Mouse (Mus musculus): ENCODE results near the gene B3gnt2.

Gene B3gnt2

DNA sequence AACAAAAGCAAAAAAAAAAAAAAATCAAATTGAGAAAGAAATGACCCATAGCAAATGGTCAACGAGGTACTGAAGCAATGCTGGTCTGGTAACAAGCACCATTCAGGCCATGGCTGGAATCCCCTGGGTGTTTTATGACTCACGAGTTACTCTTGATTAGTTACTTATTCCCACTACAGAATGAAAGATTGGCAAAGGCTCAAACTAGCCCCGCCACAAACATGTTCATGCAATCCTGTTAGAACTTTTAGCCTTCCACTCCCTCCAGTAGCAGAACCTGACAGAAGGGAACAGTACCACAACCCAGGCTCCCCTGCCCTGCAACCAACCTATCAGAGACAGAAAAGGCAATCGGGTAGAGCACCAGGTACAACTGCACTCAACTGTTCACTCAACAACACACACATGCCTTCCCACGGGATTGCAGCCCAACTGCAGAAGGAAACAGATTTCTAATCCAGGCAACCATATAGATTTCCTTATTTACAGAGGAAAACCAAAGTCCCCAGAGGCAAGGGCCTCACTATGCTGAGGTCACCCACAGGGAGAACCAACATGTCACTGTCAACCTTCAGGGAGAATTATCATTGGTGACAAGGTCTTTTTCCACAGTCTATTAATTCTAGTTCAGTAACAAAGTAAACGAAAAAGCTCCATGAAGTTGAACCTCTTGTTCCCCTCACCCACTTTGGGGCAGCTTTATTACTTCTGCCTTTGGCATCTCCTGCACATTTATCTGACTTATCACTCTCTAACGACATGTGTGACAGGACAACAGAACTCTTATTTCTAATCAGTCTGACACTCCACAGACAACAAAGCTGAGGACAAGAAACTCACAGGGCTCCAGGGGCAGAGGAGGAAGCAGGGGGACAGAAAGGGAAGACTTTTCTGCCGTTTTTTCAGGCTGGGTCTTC, 12.8 kb downstream of the B3gnt2 start:
- DNase-seq (ENCODE audit: low read depth, low spot score) = no peak

DNA sequence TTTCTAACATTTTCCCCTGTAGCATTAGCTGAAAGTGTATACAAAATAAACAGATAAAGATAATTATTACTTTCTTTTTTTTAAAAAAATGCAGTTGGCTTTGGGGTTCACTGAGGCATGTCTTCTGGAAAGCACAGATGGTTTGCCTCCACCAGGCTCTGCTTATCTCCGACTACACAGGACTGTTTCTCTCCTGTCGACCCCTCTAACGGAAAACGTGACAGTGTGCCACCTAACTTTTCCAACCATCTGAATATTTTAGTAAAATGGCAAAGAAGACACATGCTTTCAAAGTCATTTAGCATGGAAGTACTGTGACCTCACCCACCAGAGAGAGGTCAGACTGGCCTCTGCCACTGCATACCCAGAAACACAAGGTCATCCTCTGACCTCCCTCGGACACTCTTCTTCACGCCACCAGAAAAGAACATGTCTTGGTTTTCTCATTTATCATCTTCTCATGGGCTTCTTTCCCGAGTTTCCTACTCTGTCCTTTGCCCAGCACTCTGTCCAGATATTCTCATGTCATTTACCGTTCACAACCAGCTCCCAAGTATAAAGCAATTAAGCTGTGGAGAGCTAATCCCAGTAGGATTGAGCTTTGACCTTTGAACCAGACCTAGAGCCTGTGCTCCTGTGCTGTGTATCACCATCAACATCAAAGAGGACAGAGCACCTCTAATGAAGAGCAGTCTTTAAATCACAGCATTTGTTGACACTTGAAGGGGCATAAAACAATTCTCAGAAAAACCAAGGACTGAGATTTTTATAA, 13.6 kb downstream of the B3gnt2 start:
- no peak for DNase-seq (ENCODE audit: low read depth, low spot score)

DNA sequence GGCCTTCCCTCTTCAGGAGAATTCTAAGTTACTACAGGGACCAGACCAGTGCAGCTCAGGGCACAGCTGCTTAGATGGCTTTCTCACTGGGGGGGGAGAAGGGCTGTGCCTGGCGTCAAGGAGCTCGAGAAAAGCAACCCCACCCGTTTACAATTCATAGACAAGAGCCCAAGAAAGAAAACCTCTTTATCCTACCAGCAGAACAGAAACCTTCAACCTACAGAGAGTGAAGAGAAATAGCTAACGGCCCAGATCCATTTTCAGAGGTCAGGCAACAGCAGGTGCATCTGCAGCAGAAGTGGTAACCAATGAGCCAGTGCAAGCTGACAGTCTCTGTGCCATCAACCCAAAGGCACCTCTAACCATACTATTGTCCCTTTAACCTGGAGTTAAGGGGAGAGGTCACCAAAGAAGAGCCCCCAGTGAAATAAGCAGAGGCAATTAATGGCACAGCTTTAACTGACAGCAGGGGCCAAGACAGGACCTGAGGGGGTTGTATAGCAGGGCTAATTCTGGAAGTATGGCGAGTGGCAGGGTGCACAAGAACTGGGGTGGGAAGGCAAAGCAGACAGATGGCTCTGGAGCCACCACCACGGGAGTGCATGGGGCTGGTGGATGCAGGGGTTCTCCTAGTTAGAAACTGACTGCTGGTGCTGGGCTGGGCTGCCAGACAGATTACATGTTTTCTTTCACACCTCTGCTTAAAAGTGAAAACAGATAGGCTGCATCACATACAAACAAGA, 14.5 kb downstream of the B3gnt2 start:
- no peak for DNase-seq (ENCODE audit: low read depth, low spot score)

DNA sequence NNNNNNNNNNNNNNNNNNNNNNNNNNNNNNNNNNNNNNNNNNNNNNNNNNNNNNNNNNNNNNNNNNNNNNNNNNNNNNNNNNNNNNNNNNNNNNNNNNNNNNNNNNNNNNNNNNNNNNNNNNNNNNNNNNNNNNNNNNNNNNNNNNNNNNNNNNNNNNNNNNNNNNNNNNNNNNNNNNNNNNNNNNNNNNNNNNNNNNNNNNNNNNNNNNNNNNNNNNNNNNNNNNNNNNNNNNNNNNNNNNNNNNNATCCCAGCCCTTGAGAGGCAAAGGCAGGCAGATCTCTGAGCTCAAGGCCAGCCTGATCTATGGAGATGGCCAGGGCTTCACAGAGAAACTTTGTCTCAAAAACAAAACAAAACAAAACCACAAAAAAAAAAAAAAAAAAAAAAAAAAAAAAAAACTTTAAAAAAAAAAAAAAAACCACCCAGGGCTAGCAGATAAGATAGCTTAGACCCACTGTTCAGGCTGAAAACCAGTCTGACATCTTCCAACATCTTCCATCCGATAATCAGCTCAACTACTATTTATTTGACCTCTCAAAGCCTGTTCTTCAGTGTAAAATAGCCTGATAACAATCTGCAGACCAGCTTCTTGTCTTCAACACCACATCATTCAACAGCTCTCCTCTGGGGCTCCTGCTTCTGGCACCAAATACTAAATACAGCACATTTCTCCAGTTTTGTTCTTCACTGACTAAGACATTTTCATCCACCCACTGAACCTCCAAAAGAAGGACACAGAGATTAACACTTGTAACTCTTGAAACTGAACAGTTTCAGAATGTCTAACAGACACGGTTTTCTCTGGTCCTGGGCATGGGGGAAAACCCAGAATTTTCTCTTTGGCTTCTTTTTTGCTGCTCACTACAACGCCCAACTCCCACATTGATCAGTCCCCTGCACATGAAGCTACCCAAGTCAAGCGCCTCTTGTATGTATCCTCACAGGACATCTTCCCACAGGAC, 15.7 kb downstream of the B3gnt2 start:
- DNase-seq (ENCODE audit: low read depth, low spot score) = peak; percentile 60

DNA sequence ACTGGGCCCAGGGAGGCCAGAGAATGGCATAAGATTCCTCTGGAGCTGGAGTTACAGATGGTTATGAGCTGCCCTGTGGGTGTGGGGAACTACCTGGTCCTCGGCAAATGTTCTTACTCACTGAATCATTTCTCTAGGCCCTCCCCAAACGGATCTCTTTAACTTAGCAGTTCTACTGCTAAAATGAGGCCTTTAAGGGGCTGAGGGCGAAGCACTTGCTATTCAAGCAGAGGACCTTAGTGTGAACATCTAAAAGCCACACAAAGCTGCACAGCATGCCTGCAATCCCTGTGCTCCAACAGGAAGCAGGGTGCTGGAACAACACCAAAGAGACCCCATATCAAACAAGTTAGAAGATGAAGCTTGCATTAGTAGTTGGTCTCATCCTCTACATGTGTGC, 21.3 kb downstream of the B3gnt2 start:
- DNase-seq (ENCODE audit: low read depth, low spot score) = no peak

DNA sequence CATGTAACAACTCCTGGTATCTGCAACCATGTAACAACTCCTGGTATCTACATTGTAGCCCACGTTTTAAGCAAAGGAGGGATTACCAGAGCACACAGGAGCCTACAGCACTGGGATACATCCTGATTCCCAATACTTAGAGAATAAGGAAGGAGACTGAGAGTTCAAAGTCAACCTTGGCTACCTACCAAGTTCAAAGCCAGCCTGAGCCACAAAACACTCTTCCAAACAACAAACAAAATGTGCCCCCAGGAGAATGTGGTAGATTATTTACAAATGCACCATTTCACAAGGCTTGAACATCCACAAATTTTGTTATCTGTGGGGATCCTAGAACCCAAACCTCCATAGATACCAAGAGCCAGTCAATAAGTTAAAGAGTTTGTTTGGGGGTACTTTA, 22.4 kb downstream of the B3gnt2 start:
- DNase-seq (ENCODE audit: low read depth, low spot score) = no peak

DNA sequence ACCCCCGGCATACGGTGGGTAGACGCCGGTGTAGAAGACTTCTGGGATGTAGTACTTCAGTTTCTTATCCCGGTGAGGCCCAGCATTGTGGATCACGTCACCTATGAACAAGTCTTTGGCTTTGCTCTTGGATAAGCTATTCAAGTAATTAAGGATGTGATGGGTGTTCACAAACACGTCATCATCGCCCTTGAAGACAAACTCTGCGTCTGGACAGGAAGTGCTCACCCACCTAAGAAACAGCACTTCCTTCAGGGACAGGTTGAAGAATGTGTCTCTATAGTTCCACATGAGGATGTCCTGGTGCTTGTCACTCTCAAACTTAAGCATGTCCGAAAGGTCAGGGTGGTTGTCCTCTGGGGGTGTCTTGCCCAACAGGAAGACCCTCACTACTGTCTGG, 24.5 kb downstream of the B3gnt2 start:
- DNase-seq (ENCODE audit: low read depth, low spot score) = no peak

DNA sequence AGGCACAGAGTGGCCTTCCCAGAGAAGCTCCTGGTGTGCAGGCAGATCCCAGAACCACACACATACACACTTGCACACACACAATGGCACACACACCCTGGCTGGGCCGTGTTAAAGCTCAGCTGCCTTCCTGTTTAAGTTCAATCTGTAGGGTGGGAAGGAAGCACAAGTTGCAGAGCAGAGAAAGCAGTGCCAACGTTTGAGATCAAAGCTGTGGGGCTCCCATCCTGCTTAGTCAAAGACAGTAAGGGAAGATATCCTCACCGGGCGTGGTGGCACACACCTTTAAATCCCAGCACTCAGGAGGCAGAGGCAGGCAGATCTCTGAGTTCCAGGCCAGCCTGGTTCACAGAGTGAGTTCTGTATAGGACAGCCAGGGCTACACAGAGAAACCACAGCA, 28.2 kb downstream of the B3gnt2 start:
- no peak for DNase-seq (ENCODE audit: low read depth, low spot score)

DNA sequence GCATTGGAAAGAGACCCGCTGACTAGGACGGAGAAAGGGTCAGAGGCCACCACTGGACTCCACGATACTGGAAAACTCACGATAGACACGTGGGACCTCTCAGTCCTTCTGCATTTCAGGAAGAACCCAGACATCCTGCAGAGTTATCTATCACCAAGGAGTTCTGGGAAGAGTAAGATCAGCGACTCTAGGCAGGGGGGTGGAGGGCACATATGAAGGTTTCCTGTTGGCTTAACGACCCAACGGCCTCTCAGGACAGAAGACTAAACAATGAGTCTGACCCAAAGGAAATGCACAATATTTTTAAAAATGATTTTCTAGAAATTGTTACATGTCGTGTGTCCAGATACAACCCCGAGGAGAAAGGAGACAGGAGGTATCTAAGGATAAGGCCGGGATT, 28.8 kb downstream of the B3gnt2 start:
- DNase-seq (ENCODE audit: low read depth, low spot score) = no peak

DNA sequence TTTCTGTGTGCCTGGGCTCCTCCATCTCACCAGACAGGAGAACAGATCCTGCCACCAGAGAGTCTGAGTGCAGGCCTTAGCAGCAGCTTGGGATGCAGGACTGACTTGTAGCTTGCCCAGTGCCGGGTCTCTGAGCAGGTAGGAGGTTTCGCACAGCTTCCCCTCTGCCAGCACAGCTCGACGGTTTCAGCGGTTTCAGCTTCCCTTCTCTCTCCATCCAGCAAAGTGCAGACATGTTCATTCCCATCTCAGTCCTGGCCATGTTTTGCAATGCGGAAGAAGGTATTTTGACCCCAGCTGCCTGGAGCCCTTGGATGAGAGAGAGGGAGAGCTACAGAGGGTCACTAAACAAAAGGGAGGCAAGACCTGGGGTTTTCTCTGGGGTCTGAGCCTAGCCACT, 30.1 kb downstream of the B3gnt2 start:
- DNase-seq (ENCODE audit: low read depth, low spot score) = no peak

DNA sequence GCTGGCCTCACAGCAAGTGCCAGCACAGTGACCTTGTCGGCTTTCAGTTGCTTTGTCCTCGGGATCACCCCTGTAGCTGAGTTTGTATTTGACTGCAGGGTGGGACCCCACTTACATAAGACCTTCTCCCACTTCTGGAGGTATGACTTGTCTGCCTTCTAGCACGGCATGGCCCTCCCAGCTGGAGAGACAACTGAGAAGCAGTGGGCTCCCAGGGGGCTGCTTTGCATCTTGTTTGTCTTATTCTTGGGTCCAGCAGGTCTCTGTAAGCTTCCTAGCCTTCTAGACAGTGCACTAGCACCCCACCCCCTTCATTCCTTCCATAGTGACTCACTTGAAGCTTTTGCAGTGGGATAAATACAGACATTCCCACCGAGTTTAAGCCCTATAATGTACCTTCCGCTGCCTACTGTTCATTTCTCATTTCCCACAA, 30.6 kb downstream of the B3gnt2 start:
- no peak for DNase-seq (ENCODE audit: low read depth, low spot score)

DNA sequence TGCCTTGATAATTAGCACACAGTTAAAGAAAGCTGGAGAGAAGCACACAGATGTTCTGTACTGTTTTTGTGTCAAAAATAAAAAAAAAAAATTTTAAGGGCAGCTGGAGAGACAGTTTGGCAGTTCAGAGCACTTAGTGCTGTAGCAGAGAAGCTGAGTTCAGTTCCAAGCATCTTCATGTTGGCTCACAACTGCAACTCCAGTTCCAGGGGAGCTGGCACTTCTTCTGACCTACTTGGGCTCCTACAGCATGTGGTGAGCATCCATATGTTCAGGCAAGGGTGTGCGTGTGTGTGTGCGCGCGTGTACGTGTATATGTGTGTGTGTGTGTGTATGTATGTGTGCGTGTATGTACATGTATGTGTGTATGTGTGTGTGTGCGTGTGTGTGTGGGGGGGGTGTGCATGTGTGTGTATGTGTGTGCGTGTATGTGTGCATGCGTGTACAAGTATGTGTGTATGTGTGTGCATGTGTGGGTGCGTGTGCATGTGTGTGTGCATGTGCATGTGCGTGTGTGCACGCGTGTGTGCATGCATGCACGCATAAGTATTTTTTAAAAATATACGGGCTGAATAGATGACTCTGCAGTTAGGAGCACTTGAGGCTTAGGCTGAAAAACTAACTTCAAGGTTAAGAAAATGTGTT, 31.7 kb downstream of the B3gnt2 start:
- DNase-seq (ENCODE audit: low read depth, low spot score) = peak; percentile 47

DNA sequence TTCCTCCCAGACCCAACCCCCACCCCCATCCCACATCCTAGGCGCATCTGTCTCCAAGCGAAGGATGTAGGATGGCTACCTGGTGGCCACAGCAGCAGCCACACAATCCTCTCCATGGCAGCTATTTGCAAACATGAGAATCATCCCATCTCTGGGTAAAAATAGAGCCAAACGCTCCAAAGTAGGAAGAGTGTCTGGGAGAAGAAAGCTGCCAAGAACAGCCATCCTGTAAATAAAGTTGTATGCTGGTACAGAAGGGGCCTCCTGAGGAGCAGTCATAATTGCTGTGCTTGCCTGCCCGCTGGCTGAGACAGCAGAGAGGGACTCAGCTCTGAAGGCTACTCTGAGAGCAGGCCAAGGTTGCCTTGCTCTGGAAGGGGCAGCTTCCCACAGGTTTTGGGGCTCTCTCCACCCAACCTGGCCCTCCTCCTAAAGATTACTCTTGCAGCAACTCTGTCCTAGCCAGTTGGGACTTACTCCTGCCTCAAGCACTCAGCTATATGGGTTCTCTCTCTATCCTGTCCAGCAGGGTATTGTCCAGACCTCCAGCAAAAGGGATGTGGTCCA, 33.2 kb downstream of the B3gnt2 start:
- DNase-seq (ENCODE audit: low read depth, low spot score) = peak; percentile 55

DNA sequence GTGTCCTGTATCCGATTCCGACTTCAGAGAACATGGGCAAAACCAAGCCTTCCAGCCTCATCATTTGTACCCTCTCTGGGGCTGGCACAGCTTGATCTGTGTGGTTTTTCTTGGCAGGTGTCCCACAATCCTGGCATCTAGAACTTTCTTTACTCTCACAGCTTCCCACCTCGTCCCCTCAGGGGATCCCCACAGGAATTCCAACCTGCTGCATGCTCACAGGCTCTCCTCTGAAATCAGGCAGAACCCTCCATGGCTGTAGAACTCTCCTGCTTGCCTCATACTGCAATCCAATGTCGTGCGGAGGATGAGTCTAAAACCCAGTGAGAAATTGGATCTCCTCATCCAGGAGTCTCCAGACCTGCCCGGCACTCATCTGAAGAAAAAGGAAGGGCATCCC, 34.1 kb downstream of the B3gnt2 start:
- no peak for DNase-seq (ENCODE audit: low read depth, low spot score)

DNA sequence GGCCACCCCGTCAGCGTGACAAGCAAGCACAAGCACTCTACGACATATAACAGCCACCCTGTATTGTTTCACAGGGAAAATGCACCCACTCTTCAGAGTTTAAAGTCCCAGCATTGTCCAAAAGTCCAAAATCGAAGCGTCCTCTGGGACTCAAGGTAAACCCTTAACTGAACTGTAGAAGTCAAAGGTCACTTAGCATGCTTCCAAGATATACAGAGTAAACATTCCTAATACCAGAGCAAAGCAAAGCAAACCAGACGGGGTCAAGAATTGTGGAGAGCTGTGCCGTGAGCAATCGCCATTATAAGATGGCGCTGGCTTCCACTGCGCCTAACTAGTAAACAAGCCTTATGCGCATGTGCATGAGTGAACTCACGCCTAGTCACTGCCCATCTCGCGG, 34.7 kb downstream of the B3gnt2 start:
- no peak for DNase-seq (ENCODE audit: low read depth, low spot score)

DNA sequence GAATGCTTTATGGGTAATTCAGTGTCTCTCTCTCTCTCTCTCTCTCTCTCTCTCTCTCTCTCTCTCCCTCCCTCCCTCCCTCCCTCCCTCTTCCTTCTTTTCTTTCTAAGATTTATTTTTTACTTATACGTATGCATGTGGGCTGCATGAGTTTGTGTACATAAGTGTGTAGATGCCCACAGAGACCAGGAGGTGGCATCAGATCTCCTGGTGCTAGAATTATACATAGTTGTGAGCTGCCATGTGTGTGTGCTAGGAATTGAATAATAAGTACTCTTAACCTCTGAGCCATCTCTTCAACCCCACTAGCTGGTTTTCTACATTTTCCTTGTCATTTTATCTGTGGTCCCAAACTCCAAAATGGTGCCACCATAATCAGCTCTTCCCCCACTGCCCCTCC, 35.2 kb downstream of the B3gnt2 start:
- DNase-seq (ENCODE audit: low read depth, low spot score) = no peak

DNA sequence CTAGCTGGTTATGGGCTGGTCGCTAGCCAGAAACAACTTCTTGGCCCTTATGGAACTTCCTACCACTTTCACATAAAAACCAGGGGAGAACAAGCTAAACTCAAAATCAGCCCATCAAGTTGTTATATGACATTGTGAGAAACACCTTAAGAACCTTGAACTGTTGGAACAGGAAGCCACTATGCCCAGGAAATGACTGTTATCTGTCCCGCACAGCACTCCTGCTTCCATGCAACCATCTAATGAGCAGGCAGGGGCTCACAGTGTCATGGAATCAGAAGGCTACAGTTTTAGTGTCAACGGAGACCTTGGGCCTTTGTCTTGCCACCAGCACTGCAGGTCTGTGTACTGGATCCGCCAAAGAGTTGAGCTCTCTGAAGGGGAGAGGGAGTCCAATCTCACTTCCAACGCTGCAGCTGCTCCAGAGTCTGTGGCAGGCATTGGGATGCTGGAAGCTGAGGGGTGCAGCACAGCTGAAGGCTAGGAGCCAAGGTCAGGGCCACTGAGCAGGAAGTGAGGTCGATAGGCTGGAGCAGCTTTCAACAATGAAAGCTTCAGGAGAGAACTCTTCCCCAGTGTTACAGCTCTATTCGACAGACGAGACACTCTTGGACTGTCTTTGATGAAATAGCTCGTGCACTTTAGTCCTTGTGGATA, 36.6 kb downstream of the B3gnt2 start:
- no peak for DNase-seq (ENCODE audit: low read depth, low spot score)

DNA sequence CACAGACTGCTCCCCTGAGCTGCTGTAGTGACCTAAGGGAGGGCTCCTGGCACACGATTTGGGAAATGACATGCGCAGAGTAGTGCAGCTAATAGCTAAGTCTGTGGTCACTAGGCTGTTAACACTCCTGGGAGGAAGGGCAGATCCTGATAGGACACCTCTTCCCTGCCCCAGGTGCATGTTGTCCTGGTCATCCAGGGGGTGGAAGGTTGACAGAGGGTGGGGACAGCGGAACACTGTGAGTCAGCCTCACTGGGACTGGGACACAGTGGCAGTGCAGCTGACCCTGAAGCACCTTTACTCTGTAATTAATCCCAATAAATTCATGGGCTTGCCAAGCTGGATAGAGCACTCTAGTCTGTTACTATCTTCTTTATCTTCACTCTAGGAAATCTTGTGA, 39.5 kb downstream of the B3gnt2 start:
- no peak for DNase-seq (ENCODE audit: low read depth, low spot score)

DNA sequence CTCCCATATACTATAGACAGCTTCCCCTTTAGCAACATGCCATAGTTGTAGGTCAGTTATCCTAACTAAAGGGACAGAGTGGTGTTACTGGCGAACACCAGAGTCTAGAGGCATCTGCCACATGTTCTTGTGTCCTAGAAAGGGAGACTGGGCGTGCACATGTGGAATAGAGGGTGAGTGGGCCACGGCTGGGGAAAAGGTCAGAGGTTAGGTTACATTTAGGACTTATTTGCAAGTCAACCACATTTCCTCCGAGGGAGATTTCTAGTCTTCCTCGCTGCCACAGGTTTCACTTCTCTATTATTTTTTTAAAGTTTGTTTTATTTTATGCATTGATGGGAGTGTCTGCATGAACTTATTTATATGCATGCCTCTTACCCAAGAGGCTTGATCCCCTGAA, 42.4 kb downstream of the B3gnt2 start:
- no peak for DNase-seq (ENCODE audit: low read depth, low spot score)

DNA sequence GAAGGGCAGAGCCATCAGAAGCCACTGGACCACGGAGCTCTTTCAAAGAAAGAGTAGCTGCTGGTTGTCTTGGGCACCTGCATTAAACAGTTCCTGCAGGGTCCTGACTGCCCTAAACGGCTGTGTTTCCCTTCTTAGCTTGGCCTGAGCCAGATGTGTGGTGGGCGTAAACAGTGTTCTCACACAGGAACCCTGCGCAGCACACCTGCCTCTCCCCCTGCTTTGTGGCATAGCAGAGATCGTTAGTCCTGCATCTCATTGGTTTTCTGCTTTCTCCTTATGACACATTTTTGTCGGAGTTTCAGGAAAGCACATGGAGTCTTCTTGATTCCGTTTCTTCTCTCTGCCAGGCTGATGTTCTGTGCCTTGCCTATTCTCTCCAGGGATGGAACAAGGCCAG, 44.9 kb downstream of the B3gnt2 start:
- DNase-seq (ENCODE audit: low read depth, low spot score) = no peak
